Mouse (Mus musculus): ENCODE results near the gene Nus1.

The Nus1 gene

GRCm38 (mm10) chr10:52417998-52418860, 882 bp downstream of the Nus1 start:
- peak in 1 of 2 experiments; percentile 30 for DNase-seq (ENCODE audit: low spot score in 2 of 2)

- DNase-seq (ENCODE audit: low spot score in 2 of 2) = no peak
Measured at GRCm38 (mm10) chr10:52418931-52419330, 1.6 kb downstream of the Nus1 start.

- DNase-seq (ENCODE audit: low spot score in 2 of 2) = no peak
Measured at GRCm38 (mm10) chr10:52419402-52419801, 2.1 kb downstream of the Nus1 start.

DNA sequence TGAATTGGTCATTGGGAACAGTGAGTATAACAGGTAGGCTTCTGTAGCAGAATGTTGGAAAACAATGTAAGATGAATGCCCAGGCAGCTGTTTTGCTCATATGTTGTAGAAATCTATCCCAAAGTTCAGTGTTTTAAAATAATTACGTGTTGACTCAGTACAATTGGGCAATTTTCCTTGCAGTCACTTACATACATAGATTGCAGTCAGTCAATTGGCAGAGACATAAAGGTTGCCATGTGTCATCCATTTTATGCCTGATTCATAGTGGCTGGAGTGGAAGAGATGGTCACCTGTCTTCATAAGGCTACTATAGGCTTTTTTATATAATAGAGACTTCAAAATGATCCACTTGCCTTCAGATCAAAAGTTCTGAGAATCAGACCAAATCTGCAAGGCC, 3.2 kb downstream of the Nus1 start:
- no peak for DNase-seq (ENCODE audit: low spot score in 2 of 2)

- DNase-seq (ENCODE audit: low spot score in 2 of 2) = no peak
Measured at GRCm38 (mm10) chr10:52421716-52422115, 4.4 kb downstream of the Nus1 start.

GRCm38 (mm10) chr10:52423097-52423496, 5.8 kb downstream of the Nus1 start:
- DNase-seq (ENCODE audit: low spot score in 2 of 2) = no peak

DNA sequence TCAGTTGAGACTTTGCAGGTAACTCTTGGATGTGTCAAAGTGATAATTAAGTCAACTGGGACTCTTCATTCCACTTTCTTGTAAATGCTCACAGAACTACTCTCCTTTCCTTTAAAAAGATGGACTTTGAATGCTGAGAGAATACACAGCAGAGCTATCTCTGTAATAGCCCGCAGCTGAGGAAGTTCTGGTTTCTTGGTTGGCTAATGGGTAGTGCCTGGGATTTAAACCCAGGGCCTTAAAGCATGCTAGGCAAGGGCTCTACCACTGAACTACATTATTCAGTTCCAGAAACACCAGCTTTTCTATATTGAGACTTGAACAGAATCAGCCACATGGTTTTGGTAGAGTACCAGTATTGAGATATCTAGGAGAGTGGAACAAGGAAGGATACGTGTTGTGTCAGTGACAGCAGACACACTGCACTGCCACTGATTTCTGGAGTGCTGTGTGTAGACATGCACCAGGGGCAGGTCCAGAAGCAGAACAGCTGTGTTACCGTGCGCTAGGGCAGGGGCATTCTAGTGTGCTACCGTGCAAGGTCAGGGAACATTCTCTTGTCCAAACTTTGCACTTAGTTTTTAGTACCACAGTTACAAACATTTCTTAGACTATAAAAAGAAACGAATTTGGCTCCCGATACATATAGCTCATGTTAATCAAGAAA, 9.1 kb downstream of the Nus1 start:
- DNase-seq (ENCODE audit: low spot score in 2 of 2) = no peak

- DNase-seq (ENCODE audit: low spot score in 2 of 2) = no peak
Measured at GRCm38 (mm10) chr10:52427634-52428415, 10.5 kb downstream of the Nus1 start.

DNA sequence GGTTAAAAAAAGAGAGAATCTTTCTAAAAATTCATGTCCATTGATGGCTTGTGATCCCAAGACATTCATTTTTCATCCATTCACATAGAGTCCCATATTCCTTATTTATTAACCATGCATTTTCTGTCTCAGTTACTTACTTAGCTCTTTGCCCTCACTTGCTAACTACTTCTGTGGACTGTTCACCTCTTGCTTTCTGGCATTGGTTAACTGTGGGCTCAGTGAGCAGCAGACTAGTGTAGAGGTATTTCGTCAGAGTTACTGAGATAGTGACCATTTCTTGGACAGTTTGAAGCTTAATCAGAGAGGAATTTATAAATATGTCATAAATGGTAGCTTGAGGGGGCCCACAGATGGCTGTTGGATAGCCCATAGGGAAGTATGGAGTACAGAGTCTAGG, 13.6 kb downstream of the Nus1 start:
- DNase-seq (ENCODE audit: low spot score in 2 of 2) = no peak

DNA sequence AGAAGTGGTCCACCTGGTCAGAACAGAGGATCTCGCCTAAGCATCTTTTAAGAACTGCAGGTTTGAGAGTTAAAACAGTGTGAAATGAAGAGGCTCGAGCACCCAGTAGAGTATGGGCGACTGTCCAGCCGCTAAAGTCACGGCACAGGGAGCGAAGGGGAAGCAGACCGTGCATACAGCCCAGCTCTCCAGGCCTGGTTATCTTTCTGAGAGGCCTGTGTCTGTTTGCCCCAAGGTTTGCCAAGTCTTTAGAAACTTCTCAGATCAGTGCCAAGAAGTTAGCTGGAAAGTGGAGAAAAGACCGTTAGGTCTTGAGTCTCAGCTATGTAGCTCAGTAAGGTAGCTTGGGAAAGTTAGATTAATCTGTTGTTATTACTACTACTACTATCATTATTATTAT, 17.5 kb downstream of the Nus1 start:
- no peak for DNase-seq (ENCODE audit: low spot score in 2 of 2)

DNA sequence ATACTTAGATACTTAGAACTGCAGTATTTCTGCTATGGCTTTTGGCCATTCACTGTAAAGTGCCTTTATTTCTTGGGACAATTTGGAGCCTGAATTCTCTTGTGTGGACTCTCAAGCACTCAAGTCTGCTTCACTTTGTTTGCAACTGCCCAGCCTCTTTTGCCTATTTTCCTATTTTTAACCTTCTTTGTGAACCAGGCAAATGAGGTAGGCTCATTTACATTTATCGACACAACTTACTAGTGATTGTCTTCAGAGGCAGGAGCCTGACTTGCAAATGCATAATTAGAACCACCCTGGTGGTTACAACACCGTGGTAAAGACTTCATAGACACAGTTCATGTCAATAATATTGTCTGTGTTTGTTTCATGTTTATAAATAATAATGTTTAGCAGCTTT, 43.3 kb downstream of the Nus1 start:
- DNase-seq (ENCODE audit: low spot score in 2 of 2) = no peak

- no peak for DNase-seq (ENCODE audit: low spot score in 2 of 2)
Measured at GRCm38 (mm10) chr10:52463941-52464739, 46.8 kb downstream of the Nus1 start.

DNA sequence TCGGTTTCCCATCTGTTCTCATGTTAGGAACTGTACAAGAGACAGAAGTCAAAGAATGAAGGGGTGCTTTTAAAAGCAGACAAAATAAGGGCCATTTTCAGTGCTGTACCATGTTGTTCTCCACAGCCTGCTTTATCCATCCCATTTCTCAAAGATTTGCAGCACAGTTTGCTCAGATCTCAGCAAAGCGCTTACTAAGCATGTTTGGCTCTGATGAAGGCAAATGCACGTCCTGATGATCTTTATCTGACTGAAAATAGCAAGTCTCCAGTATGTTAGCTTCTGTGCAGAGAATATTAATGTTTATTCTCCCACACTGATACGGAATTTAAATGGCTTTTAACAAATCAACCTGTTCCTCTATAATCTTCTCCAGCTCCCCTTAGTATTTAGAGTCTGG, 54.2 kb downstream of the Nus1 start:
- DNase-seq (ENCODE audit: low spot score in 2 of 2) = no peak

Measured in frontal cortex, postnatal 25 days (tissue).